Mouse (Mus musculus) forebrain, embryonic 10.5 days (tissue): ENCODE measurements at regions not wholly inside any gene's neighbourhood (a gene's known extent, or its start where the extent isn't known, plus 50 kb on each side); places are given as distances from the start of the nearest gene placed in this dataset.

Source experiments
- DNase-seq: peaks from one replicate; pipeline ENCODE4 v3.0.0-alpha.2; 2017; ENCODE audit warnings: low spot score; ENCODE audit errors: extremely low spot score
- H3K27ac ChIP-seq: fragments of 300-500 bp; sonication (generic); 2 replicates; pipeline ENCODE4 v1.5.1; 2016; ENCODE audit warnings: mild to moderate bottlenecking
- H3K27me3 ChIP-seq: fragments of 300-500 bp; sonication (generic); 2 replicates; pipeline ENCODE4 v1.6.1; 2016; ENCODE audit warnings: mild to moderate bottlenecking; ENCODE audit not compliant: poor library complexity, severe bottlenecking
- H3K36me3 ChIP-seq: fragments of 300-500 bp; sonication (generic); replicated peaks from 2 replicates; pipeline ENCODE4 v1.6.1; 2016; ENCODE audit warnings: mild to moderate bottlenecking, moderate library complexity
- H3K4me1 ChIP-seq: fragments of 300-500 bp; sonication (generic); 2 replicates; pipeline ENCODE4 v1.6.1; 2016
- H3K4me3 ChIP-seq: fragments of 300-500 bp; sonication (generic); 2 replicates; pipeline ENCODE4 v1.5.1; 2016; ENCODE audit warnings: mild to moderate bottlenecking, moderate library complexity
- H3K9me3 ChIP-seq: fragments of 300-500 bp; sonication (generic); 2 replicates; pipeline ENCODE4 v1.6.1; 2016; ENCODE audit warnings: mild to moderate bottlenecking, moderate library complexity
- WGBS: fragments of 180-500 bp; shearing (Covaris S2); methylation state at CpG from one replicate; pipeline ENCODE4 v1.1.7; 2016; 5-methylcytosine and 5-hydroxymethylcytosine counted together

GRCm38 (mm10) chr5:120034499-120035077 lies 81.7 kb upstream of the Rbm19 start:
- Histone ChIP-seq H3K4me3 (no peak overlapping the region), H3K4me1 (peaks cover 9% of the 10 kb centered on the region), H3K36me3 (no peaks in the 10 kb centered on the region), H3K9me3 (no peaks in the 10 kb centered on the region), H3K27me3 (no peaks in the 10 kb centered on the region; the same call in 1 of the 2 replicates), H3K27ac (no peak overlapping the region)
- WGBS: 5% methylated on average over 13 of the region's 13 CpGs
- no peak for DNase-seq

GRCm38 (mm10) chr5:120035251-120035650 lies 81.0 kb upstream of the Rbm19 start:
- Histone ChIP-seq H3K9me3 (no peaks in the 10 kb centered on the region), H3K27me3 (no peaks in the 10 kb centered on the region; the same call in 1 of the 2 replicates), H3K4me3 (no peak overlapping the region), H3K27ac (no peak overlapping the region), H3K36me3 (no peaks in the 10 kb centered on the region), H3K4me1 (peaks cover 9% of the 10 kb centered on the region)
- WGBS: 79% methylated on average over 3 of the region's 3 CpGs
- DNase-seq: no peak

DNA sequence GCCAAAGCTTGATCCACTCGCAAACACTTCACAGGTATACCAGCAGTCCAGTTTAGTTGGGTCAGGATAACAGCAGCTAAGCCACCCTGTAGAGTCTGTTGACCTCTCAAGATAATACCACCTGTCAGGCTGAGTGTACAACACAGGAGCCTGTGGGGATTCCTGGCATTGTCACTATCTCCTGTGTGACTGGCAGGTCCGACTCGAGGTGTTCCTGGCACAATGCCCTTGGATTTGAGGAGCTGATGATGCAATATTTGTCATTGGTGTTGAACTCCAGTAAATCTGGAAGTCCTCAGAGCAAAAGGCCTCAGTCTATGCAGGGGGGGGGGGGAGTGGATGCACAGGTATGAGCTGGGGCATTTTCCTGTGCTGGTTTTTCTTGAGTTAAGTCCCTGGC lies 78.5 kb upstream of the Rbm19 start:
- H3K4me1 ChIP-seq: peaks cover 9% of the 10 kb centered on the region
- 85% methylated on average over 3 of the region's 3 CpGs for WGBS
- DNase-seq: no peak

DNA sequence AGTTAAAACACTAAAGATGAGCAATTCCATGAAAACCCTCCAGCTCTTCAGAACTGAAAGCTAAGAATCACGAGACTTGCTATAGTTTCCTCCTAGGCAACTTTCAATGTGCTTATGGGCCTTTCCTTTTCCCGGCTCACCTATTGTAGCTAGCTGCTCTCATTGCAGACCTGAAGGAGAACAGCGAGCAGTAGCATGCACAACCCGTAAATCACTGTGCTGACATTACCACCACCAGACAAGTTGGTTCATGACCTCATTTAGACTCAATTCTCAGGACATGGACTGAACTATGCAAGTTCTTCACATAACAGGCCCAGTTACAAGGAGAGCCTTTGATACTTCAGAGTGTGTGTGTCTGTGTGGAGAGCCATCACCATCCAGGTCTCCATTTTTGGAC lies 72.5 kb upstream of the Rbm19 start:
- no peaks in the 10 kb centered on the region for H3K4me1 ChIP-seq
- no peaks in the 10 kb centered on the region for H3K27me3 ChIP-seq
- DNase-seq: no peak
- H3K36me3 ChIP-seq: no peaks in the 10 kb centered on the region
- no peak overlapping the region for H3K27ac ChIP-seq
- WGBS: 92% methylated on average over 4 of the region's 4 CpGs
- H3K4me3 ChIP-seq: no peak overlapping the region
- no peaks in the 10 kb centered on the region for H3K9me3 ChIP-seq

More for the DNA sequence above, 78.5 kb upstream of the Rbm19 start:
- no peak overlapping the region for H3K27ac ChIP-seq
- H3K4me3 ChIP-seq: no peak overlapping the region
- no peaks in the 10 kb centered on the region; the same call in 1 of the 2 replicates for H3K27me3 ChIP-seq
- no peaks in the 10 kb centered on the region for H3K36me3 ChIP-seq
- no peaks in the 10 kb centered on the region for H3K9me3 ChIP-seq

- no peak for DNase-seq
Observed at GRCm38 (mm10) chr5:120049063-120049781, 67.0 kb upstream of the Rbm19 start.

GRCm38 (mm10) chr5:120050728-120051436 lies 65.4 kb upstream of the Rbm19 start:
- Histone ChIP-seq H3K4me1 (no peaks in the 10 kb centered on the region; the same call in 1 of the 2 replicates), H3K36me3 (no peaks in the 10 kb centered on the region), H3K27ac (no peak overlapping the region), H3K9me3 (no peaks in the 10 kb centered on the region), H3K4me3 (no peak overlapping the region), H3K27me3 (no peaks in the 10 kb centered on the region)
- DNase-seq: no peak
- WGBS: 89% methylated on average over 8 of the region's 8 CpGs

More at GRCm38 (mm10) chr5:120049063-120049781, 67.0 kb upstream of the Rbm19 start:
- 92% methylated on average over 7 of the region's 7 CpGs for WGBS
- Histone ChIP-seq H3K27ac (no peak overlapping the region), H3K27me3 (no peaks in the 10 kb centered on the region), H3K4me3 (no peak overlapping the region), H3K36me3 (no peaks in the 10 kb centered on the region), H3K4me1 (no peaks in the 10 kb centered on the region; the same call in 1 of the 2 replicates), H3K9me3 (no peaks in the 10 kb centered on the region)

- no peaks in the 10 kb centered on the region for H3K36me3 ChIP-seq
- no peak for DNase-seq
- WGBS: 92% methylated on average over 5 of the region's 5 CpGs
- no peaks in the 10 kb centered on the region for H3K27me3 ChIP-seq
- H3K4me3 ChIP-seq: no peak overlapping the region
- no peak overlapping the region for H3K27ac ChIP-seq
- no peaks in the 10 kb centered on the region; the same call in 1 of the 2 replicates for H3K4me1 ChIP-seq
- H3K9me3 ChIP-seq: no peaks in the 10 kb centered on the region
Observed at GRCm38 (mm10) chr5:120054498-120055167, 61.6 kb upstream of the Rbm19 start.
